Mouse (Mus musculus) bone marrow macrophage, adult 2 months (primary cell): ENCODE data around the gene S100a4.

ENCODE experiments used
- CTCF ChIP-seq: IDR thresholded peaks from 2 replicates; pipeline ENCODE4 v1.5.1; 2012; ENCODE audit warnings: low read depth, mild to moderate bottlenecking, low read length, moderate library complexity
- POLR2A ChIP-seq: IDR thresholded peaks from 2 replicates; pipeline ENCODE4 v1.6.1; 2012; ENCODE audit warnings: mild to moderate bottlenecking, low read depth, low read length, borderline replicate concordance

DNA sequence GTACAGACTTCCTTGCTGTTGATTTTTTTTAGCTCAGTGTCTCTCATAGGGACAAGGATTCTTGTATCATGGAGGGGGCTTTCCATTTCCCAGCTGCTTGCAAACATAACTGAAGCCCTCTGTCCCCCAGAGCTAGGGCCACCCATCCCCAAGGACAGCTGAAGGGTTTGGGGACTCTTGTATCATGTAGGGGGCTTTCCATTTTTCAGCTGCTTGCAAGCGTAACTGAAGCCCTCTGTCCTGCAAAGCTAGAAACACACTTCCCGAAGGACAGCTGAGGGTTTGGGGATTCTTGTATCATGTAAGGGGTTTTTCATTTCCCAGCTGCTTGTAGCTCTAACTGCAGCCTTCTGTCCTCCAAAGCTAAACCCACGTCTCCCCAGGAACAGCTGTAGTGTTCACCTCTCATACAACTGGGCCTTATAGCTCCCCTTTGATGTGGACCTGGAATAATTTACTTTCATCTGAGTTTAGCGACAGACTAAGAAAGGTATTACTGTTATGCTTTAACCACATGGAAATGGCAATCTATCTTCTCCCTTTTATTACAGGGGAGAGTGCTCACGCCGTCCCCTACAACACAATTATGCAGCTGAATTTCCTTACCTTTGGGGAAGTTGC, 43.5 kb upstream of the S100a4 start, which contains the start of gene S100a3:
- TF ChIP-seq CTCF = no peak
- TF ChIP-seq POLR2A = no peak
